Mouse (Mus musculus): ENCODE results near the gene Fyb.

Fyb gene

GRCm38 (mm10) chr15:6592561-6593253, 70.1 kb downstream of the Fyb start:
- intact Hi-C loops (cut with DNase I), result no loop called here

GRCm38 (mm10) chr15:6593254-6593623, 70.6 kb downstream of the Fyb start:
- intact Hi-C loops (cut with DNase I), result no loop called here

GRCm38 (mm10) chr15:6598626-6599025, 76.0 kb downstream of the Fyb start:
- intact Hi-C loops (cut with DNase I), result no loop called here

- intact Hi-C loops (cut with DNase I), result no loop called here
These were observed 77.7 kb downstream of the Fyb start for GRCm38 (mm10) chr15:6600314-6600713.

GRCm38 (mm10) chr15:6601330-6601729, 78.7 kb downstream of the Fyb start:
- intact Hi-C loops (cut with DNase I), result no loop called here

GRCm38 (mm10) chr15:6602003-6602402, 79.3 kb downstream of the Fyb start:
- intact Hi-C loops (cut with DNase I), result no loop called here

GRCm38 (mm10) chr15:6610703-6611102, 88.0 kb downstream of the Fyb start:
- intact Hi-C loops (cut with DNase I), result no loop called here

GRCm38 (mm10) chr15:6612835-6613234, 90.2 kb downstream of the Fyb start:
- intact Hi-C loops (cut with DNase I), result no loop called here

GRCm38 (mm10) chr15:6616382-6617149, 93.9 kb downstream of the Fyb start:
- intact Hi-C loops (cut with DNase I), result no loop called here

- intact Hi-C loops (cut with DNase I), result no loop called here
These were observed 97.1 kb downstream of the Fyb start for GRCm38 (mm10) chr15:6619558-6620316.

- intact Hi-C loops (cut with DNase I), result no loop called here
These were observed 99.9 kb downstream of the Fyb start for GRCm38 (mm10) chr15:6622512-6622911.

- intact Hi-C loops (cut with DNase I), result no loop called here
These were observed 101.0 kb downstream of the Fyb start for GRCm38 (mm10) chr15:6623529-6624228.

- intact Hi-C loops (cut with DNase I), result no loop called here
These were observed 101.9 kb downstream of the Fyb start for GRCm38 (mm10) chr15:6624365-6625182.

GRCm38 (mm10) chr15:6625607-6626033, 103.0 kb downstream of the Fyb start:
- intact Hi-C loops (cut with DNase I), result no loop called here

GRCm38 (mm10) chr15:6626123-6626522, 103.5 kb downstream of the Fyb start:
- intact Hi-C loops (cut with DNase I), result no loop called here

- intact Hi-C loops (cut with DNase I), result no loop called here
These were observed 105.9 kb downstream of the Fyb start for GRCm38 (mm10) chr15:6628431-6629077.

- intact Hi-C loops (cut with DNase I), result no loop called here
These were observed 106.5 kb downstream of the Fyb start for GRCm38 (mm10) chr15:6629174-6629573.

- intact Hi-C loops (cut with DNase I), result no loop called here
These were observed 112.8 kb downstream of the Fyb start for GRCm38 (mm10) chr15:6635405-6635804.

GRCm38 (mm10) chr15:6642223-6642622, 119.6 kb downstream of the Fyb start:
- intact Hi-C loops (cut with DNase I), result no loop called here

- intact Hi-C loops (cut with DNase I), result no loop called here
These were observed 122.8 kb downstream of the Fyb start for GRCm38 (mm10) chr15:6645498-6645897.

Measured in adrenal gland (tissue).